9 mouse cellular contexts compared by ENCODE assay signal in the genomic region with DNA sequence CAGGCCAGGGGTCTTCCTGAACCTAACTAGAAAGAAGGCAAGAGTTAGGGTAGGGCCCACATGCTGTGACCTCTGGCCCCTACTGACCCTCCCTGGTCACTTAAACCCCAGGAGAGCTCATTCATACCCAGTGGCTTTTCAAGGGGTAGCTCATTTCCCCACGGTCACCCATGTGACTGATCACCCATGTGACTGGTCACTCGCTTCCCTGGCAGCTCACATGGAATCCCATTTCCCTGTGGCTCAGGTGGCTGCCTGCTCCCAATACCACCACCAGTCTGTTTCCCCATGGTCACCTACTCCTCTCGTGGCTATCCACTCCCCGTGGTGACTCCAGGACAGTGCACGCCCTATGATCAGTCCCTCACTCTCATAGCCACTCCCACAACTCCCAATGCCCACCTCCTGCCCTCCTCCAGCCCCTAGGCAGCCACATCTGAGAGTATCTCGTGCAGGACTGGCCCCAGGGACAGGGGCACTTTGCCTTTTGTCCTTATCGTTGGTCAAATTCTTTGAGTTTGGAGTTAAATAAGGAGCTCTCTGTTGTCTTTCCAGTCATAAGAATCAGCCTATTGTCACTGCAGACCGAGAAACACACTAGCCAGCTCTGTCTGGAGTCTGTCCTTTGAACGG. TPM values are rescaled to one million over a fixed set of nuclear protein-coding genes. Genes with fewer than 3 reads are reported as not detected.
DNase-seq lines count a peak whose midpoint lies in the region; TF ChIP-seq lines count a peak whose summit lies in the region.
"Had no signal": no experiment of that assay in that cellular context is flagged by ENCODE, and none has a peak within 500 bp of the region (broad histone marks: within the 10 kb centered on the region; RNA-seq: fewer than 3 reads in every experiment).

No protein-coding gene starts in this region.

- no peak overlapping the region for H3K4me3 ChIP-seq in embryonic fibroblast, embryonic 13.5 days (ENCODE audit: insufficient read depth, low read length)
- H3K4me3 ChIP-seq in myocyte = no peak overlapping the region
- H3K4me3 ChIP-seq: erythroblast, embryonic 14.5 days had no signal

- H3K79me2 ChIP-seq in myocyte (ENCODE audit: control insufficient read depth, insufficient read depth) = peaks cover 98% of the 10 kb centered on the region

- no peaks in the 10 kb centered on the region for H3K27me3 ChIP-seq in myocyte (ENCODE audit: control insufficient read depth, insufficient read depth, insufficient read length)

- peak; percentile 25 for DNase-seq in embryo, embryonic 10.5 days (ENCODE audit: low spot score)
- no peak for DNase-seq in embryo, embryonic 9.5 days (ENCODE audit: extremely low spot score)
- peak; percentile 35 to 70 for DNase-seq in kidney, postnatal 25 days
- no peak for DNase-seq in kidney, adult 9 months
- no peak for DNase-seq in spleen, postnatal 36 days (ENCODE audit: low spot score in 2 of 2)
- DNase-seq in c-Kit-positive CD71-positive TER-119-positive erythroid progenitor cells, embryonic 14.5 days (ENCODE audit: low spot score) = no peak

- peak overlapping the region; percentile 88 for H3K4me2 ChIP-seq in myocyte (ENCODE audit: low read depth)

- H3K27ac ChIP-seq in embryonic fibroblast, embryonic 13.5 days (ENCODE audit: insufficient read depth, low read length) = peak overlapping the region; percentile 82

- no peak for TF ChIP-seq CTCF in embryonic fibroblast, embryonic 13.5 days (IDR thresholded peaks at IDR 0.05; ENCODE audit: borderline replicate concordance, insufficient read depth, low read length)

- no peak for TF ChIP-seq POLR2A in embryonic fibroblast, embryonic 13.5 days (IDR thresholded peaks at IDR 0.05; ENCODE audit: low read depth, low read length)
- peak; percentile 42 for TF ChIP-seq POLR2A in myocyte (IDR thresholded peaks at IDR 0.05; ENCODE audit: insufficient read length, low read depth)

- H3K4me1 ChIP-seq in embryonic fibroblast, embryonic 13.5 days (ENCODE audit: control insufficient read depth, insufficient read depth, low read length) = peaks cover 59% of the 10 kb centered on the region

- H3ac ChIP-seq in myocyte (ENCODE audit: control insufficient read depth, insufficient read length) = no peak overlapping the region

- no peaks in the 10 kb centered on the region for H3K36me3 ChIP-seq in myocyte (ENCODE audit: control insufficient read depth, insufficient read depth)

TF ChIP-seq in myocyte, 11 proteins besides CTCF, POLR2A, EP300 and RAD21:
- TF ChIP-seq POLR2AphosphoS2 (IDR thresholded peaks at IDR 0.05; ENCODE audit: insufficient read length, low read depth) (peak; percentile 10), E2F4 (IDR thresholded peaks at IDR 0.05; ENCODE audit: insufficient read depth) (no peak), USF1 (IDR thresholded peaks at IDR 0.05; ENCODE audit: low read depth) (peak; percentile 78), CEBPB (IDR thresholded peaks at IDR 0.05; ENCODE audit: insufficient read depth, poor library complexity, severe bottlenecking) (no peak), REST (IDR thresholded peaks at IDR 0.05; ENCODE audit: insufficient read depth, insufficient read length) (no peak)

RNA-seq across cellular contexts. Expression of gene Pmepa1, which starts 17.8 kb away (rescaled TPM):
- 141 and 142 TPM in 2 replicates for polyA plus RNA-seq in embryonic fibroblast, embryonic 13.5 days (2011; ENCODE audit: insufficient read length, low read depth, missing spikeins)
- 260 TPM for polyA plus RNA-seq in myocyte (2012; fragmentation: generic; extraction: Trizol)

RNA-seq across cellular contexts. Expression of gene Zbp1, which starts 39.9 kb away (rescaled TPM):
- polyA plus RNA-seq in embryonic fibroblast, embryonic 13.5 days (2011; ENCODE audit: insufficient read length, low read depth, missing spikeins) = 2.6 and 5.6 TPM in 2 replicates
- polyA plus RNA-seq in myocyte (2012; fragmentation: generic; extraction: Trizol) = 1.1 TPM
- polyA plus RNA-seq: erythroblast, embryonic 14.5 days had no signal

Comparison
In these comparisons a context has a peak if more than half of its experiments do, and no peak if none do; other contexts are left out.
1. DNase-seq: peak in embryo, embryonic 10.5 days (single experiment) and kidney, postnatal 25 days (2 of 2); none in embryo, embryonic 9.5 days (single experiment), kidney, adult 9 months (single experiment), spleen, postnatal 36 days (0 of 2) and c-Kit-positive CD71-positive TER-119-positive erythroid progenitor cells, embryonic 14.5 days (single experiment).